Mouse (Mus musculus) liver, adult (tissue): ENCODE measurements at regions not wholly inside any gene's neighbourhood (a gene's known extent, or its start where the extent isn't known, plus 50 kb on each side); places are given as distances from the start of the nearest gene placed in this dataset.

Experiments used
- GATA4 ChIP-seq: IDR thresholded peaks from 2 replicates; pipeline ENCODE4 v1.6.1; 2014; ENCODE audit warnings: mild to moderate bottlenecking, low read length; ENCODE audit not compliant: insufficient replicate concordance

GRCm38 (mm10) chr13:110667276-110667956, 272.6 kb downstream of the Plk2 start:
- no peak for TF ChIP-seq GATA4

GRCm38 (mm10) chr13:110673536-110673935, 278.7 kb downstream of the Plk2 start:
- no peak for TF ChIP-seq GATA4

- TF ChIP-seq GATA4, result no peak
Observed at GRCm38 (mm10) chr13:110683259-110684041, 288.6 kb downstream of the Plk2 start.

GRCm38 (mm10) chr13:110688796-110689195, 293.9 kb downstream of the Plk2 start:
- no peak for TF ChIP-seq GATA4

GRCm38 (mm10) chr13:110690501-110691255, 295.8 kb downstream of the Plk2 start:
- no peak for TF ChIP-seq GATA4

- no peak for TF ChIP-seq GATA4
Observed at GRCm38 (mm10) chr13:110692696-110693095, 297.9 kb downstream of the Plk2 start.

GRCm38 (mm10) chr13:110694876-110695275, 300.0 kb downstream of the Plk2 start:
- TF ChIP-seq GATA4, result no peak

GRCm38 (mm10) chr13:110696549-110696948, 301.7 kb downstream of the Plk2 start:
- peak; percentile 79 for TF ChIP-seq GATA4

GRCm38 (mm10) chr13:110704261-110704660, 309.4 kb downstream of the Plk2 start:
- TF ChIP-seq GATA4, result no peak

GRCm38 (mm10) chr13:110710847-110711246, 316.0 kb downstream of the Plk2 start:
- no peak for TF ChIP-seq GATA4

GRCm38 (mm10) chr13:110712527-110712926, 317.7 kb downstream of the Plk2 start:
- TF ChIP-seq GATA4, result peak; percentile 74; the same call in 1 of the 2 replicates

- TF ChIP-seq GATA4, result no peak
Observed at GRCm38 (mm10) chr13:110722170-110722569, 327.3 kb downstream of the Plk2 start.

GRCm38 (mm10) chr13:110722752-110723151, 327.9 kb downstream of the Plk2 start:
- no peak for TF ChIP-seq GATA4

- no peak for TF ChIP-seq GATA4
Observed at GRCm38 (mm10) chr13:110724836-110725235, 330.0 kb downstream of the Plk2 start.

- no peak for TF ChIP-seq GATA4
Observed at GRCm38 (mm10) chr13:110725821-110726220, 331.0 kb downstream of the Plk2 start.

GRCm38 (mm10) chr13:110735511-110735910, 340.7 kb downstream of the Plk2 start:
- TF ChIP-seq GATA4, result no peak

- no peak for TF ChIP-seq GATA4
Observed at GRCm38 (mm10) chr13:110741576-110742206, 346.8 kb downstream of the Plk2 start.
